Mouse (Mus musculus) CH12.LX (cell line): ENCODE measurements around the gene Raet1d.
"Not testable (repeated sequence)": the region's sequence is repeated elsewhere in the genome, so short reads cannot be mapped to it uniquely, and the experiment has no call there.

Experiments used
- BHLHE40 ChIP-seq: IDR thresholded peaks from 2 replicates; pipeline ENCODE4 v1.6.1; 2011; ENCODE audit warnings: mild to moderate bottlenecking, low read depth, low read length, improper control_type of control experiment
- CHD2 ChIP-seq: IDR thresholded peaks from 2 replicates; pipeline ENCODE4 v1.6.1; 2011; ENCODE audit warnings: low read length, improper control_type of control experiment
- CTCF ChIP-seq, 2 experiments: IDR thresholded peaks in 1 of 2; conservative IDR thresholded peaks in 1 of 2; 2 replicates each; pipeline ENCODE4 v1.5.1; 2011 to 2012; ENCODE audit warnings: low read depth in 2 of 2, low read length in 2 of 2, improper control_type of control experiment in 1 of 2, inconsistent platforms in 1 of 2, mild to moderate bottlenecking in 1 of 2, moderate library complexity in 1 of 2
- HCFC1 ChIP-seq: IDR thresholded peaks from 2 replicates; pipeline ENCODE4 v1.6.1; 2012; ENCODE audit warnings: low read depth, mild to moderate bottlenecking, inconsistent platforms, low read length, improper control_type of control experiment
- IRF4 ChIP-seq: IDR thresholded peaks from 2 replicates; pipeline ENCODE4 v1.6.1; 2014; ENCODE audit warnings: low read depth, mild to moderate bottlenecking, inconsistent platforms, low read length, improper control_type of control experiment
- MAFK ChIP-seq: IDR thresholded peaks from 2 replicates; pipeline ENCODE4 v1.6.1; 2011; ENCODE audit warnings: low read length, improper control_type of control experiment; ENCODE audit not compliant: insufficient replicate concordance
- MAX ChIP-seq: IDR thresholded peaks from 2 replicates; pipeline ENCODE4 v1.6.1; 2011; ENCODE audit warnings: low read length, improper control_type of control experiment
- NRF1 ChIP-seq: IDR thresholded peaks from 2 replicates; pipeline ENCODE4 v1.6.1; 2014; ENCODE audit warnings: low read depth, mild to moderate bottlenecking, inconsistent platforms, low read length, improper control_type of control experiment, moderate library complexity
- TBP ChIP-seq: conservative IDR thresholded peaks from 2 replicates; pipeline ENCODE4 v1.6.1; 2011; ENCODE audit warnings: low read depth, low read length, improper control_type of control experiment
- TCF12 ChIP-seq: IDR thresholded peaks from 2 replicates; pipeline ENCODE4 v1.6.1; 2014; ENCODE audit warnings: low read depth, mild to moderate bottlenecking, inconsistent platforms, low read length, improper control_type of control experiment
- USF1 ChIP-seq: IDR thresholded peaks from 2 replicates; pipeline ENCODE4 v1.6.1; 2014; ENCODE audit warnings: low read depth, mild to moderate bottlenecking, inconsistent platforms, low read length, improper control_type of control experiment
- USF2 ChIP-seq: conservative IDR thresholded peaks from 2 replicates; pipeline ENCODE4 v1.6.1; 2011; ENCODE audit warnings: low read depth, low read length, improper control_type of control experiment
- ZC3H11A ChIP-seq: IDR thresholded peaks from 2 replicates; pipeline ENCODE4 v1.6.1; 2012; ENCODE audit warnings: low read depth, mild to moderate bottlenecking, inconsistent platforms, low read length, improper control_type of control experiment
- ZMIZ1 ChIP-seq: IDR thresholded peaks from 2 replicates; pipeline ENCODE4 v1.6.1; 2012; ENCODE audit warnings: low read depth, mild to moderate bottlenecking, inconsistent platforms, low read length, improper control_type of control experiment

DNA sequence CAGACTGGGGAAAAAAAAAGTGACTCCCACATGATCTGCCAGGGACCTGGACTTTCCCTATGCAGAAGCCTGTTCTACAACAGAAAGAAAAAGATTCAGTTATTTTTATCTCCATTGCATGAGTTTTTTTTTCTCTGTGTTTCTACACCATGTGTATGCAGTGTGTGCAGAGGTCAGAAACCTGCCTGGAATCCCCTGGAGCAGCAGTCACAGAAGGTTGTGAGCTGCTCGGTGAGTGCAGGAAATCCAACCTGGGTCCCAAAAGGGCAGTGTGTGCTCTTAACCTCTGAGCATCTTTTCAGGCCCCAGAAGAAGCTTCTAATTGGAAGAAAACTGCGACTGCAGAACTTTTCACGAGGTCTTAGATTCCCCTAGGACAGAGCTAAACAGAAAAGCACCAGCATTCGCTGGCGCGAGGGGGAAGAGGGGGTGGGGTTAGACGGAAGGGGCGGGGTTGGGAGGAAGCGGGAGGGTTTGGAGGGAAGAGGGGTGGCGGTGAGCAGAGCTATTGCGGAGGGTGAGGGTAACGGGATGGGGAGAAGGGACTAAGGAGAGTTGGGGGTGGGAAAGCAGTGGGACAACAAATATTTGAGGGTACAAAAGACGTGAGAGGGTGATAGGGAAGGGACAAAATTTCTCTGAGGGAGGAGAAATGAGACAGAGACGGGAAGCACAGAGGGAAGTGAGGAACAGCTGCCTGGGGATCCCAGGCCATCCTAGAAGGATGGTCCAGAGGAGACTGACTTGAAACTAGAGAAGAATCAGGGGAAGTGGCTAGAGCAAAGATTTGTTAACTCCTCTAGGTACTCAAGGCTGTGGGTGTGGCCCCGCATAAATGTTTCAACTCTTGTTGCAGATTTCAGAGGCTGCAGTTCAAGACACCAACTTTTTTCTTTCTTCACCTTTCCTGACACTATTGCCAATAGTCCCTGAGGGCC, 1.3 kb downstream of the Raet1d start:
- TF ChIP-seq ZMIZ1; TBP; CHD2; CTCF (conservative IDR thresholded peaks at IDR 0.05 in 1 of 2, IDR thresholded peaks at IDR 0.05 in 1 of 2; ENCODE audit: low read depth in 2 of 2, low read length in 2 of 2); MAFK; MAX; ZC3H11A; HCFC1; USF2; TCF12; IRF4; USF1; BHLHE40; NRF1: not testable (repeated sequence)
